Mouse (Mus musculus) spleen, adult 10 weeks (tissue): ENCODE measurements around the gene Islr. TPM values are rescaled to one million over a fixed set of nuclear protein-coding genes. Genes with fewer than 3 reads are reported as not detected.

Experiments
- polyA plus RNA-seq: library from polyadenylated mRNA; stranded (reverse); fragments of 350-450 nt; fragmentation: Illumina TruSeq; extraction: RNeasy Lipid Tissue Mini Kit (QIAGEN cat#74804); gene quantifications from one replicate; pipeline ENCODE4 v1.2.3, GENCODE M21; 2015; ENCODE audit warnings: low replicate concordance; ENCODE audit not compliant: insufficient read depth

Gene Islr
- 7.7 TPM for polyA plus RNA-seq

DNA sequence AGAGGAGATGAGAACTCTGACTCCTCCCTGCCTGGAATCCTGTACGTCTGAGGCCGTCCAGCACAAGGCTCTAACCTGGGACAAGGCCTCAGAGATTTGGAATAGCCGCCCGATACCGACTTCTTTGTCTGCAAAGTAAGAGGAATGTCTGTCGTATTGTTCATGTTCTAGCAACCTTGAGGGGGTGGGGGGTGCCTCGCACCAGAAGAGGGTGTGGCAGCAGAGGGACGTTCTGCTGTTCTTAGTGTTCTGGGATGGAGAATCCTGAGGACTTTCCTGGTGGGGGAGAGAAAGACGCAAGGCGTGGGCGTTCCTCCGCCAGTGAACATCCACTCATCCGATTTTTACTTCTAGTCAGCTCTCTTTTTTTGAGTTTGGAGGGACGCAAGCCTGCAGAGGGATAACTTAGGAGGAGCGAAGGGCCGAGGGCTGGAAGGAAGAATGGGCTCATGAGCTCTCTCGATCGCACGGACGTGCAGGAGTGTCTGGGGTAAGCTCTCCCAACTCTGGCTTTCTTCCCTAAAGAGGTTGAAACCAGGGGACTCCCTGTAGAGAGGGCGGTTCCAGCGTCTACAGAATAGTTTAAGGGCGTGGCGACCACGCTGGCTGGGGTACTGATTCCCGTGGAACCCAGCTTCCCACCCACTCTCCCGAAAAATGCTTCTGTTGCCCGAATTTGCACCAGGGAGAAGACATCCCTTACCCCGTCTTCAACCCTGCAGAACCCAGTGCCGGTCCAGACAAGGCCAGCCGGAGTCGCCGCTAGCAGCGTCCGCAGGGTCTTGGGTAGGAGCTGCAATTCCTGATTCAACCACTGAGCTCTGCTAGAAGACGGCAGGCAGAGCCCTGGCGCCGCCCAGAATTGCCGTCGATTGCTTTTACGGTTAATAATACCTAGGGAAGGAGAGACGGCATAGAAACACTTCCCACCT is at the start of gene Islr, which contains the start of gene Islr2:
TSS of gene Islr (minus strand) at position 791 of the 932 bp plus-strand sequence.
TSS of gene Islr2 (minus strand) at position 804 of the 932 bp plus-strand sequence.

GRCm38 (mm10) chr9:58253033-58253804 is 49.1 kb upstream of the Islr start, which contains the start of gene Stoml1:
Gene Stoml1 (plus strand): TSS chr9:58253164.

DNA sequence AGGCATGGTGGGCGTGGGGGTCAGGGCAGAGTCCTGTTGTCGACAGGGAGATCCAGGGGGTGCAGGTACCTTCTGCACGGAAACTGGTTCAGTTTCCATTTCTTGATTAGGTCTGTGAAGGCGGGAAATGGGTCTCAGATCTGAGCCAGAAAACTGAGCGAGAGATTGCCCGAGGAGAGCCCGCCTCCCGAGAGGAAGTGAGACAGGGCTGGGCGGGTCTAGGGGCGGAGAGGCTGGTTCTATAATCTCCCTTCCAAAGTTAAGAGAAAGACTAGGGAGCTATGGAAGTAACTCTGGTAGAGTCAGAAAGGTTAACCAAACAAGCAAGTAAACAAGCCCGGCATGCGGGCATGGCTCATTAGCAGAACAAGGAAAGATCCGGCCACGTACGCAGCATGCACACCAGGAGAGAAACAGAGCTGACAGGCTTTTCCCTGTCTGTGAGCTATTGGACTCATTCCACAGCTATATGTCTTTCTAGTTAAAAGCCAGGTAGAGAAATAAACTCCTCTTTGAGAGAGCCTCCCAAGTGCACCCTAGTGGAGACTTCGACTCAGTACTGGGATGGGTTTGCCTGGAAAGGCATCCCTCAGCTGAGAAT is 45.6 kb upstream of the Islr start, which contains the start of gene Pml:
TSS of gene Pml (minus strand) at position 195 of the 601 bp plus-strand sequence.

GRCm38 (mm10) chr9:58118671-58119070 is 85.4 kb downstream of the Islr start, which contains the start of gene Ccdc33:
Gene Ccdc33 (minus strand): TSS chr9:58118823.

Other genes starting within 250 kb of the Islr start
- 1.2 TPM for gene Cyp11a1, start 197.9 kb downstream of the Islr start, polyA plus RNA-seq
- 1.7 TPM for gene Stra6, start 140.5 kb downstream of the Islr start, polyA plus RNA-seq
- gene Ccdc33, start 85.5 kb downstream of the Islr start, polyA plus RNA-seq: not detected
- 0.07 TPM for gene Islr2, start within 50 bp of the Islr start, polyA plus RNA-seq
- gene Pml, start 45.5 kb upstream of the Islr start, polyA plus RNA-seq: 74.8 TPM
- gene Stoml1, start 48.9 kb upstream of the Islr start, polyA plus RNA-seq: 42.4 TPM
- 3.0 TPM for gene Loxl1, start 108.9 kb upstream of the Islr start, polyA plus RNA-seq
- gene Tbc1d21, start 166.1 kb upstream of the Islr start, polyA plus RNA-seq: not detected